Mouse (Mus musculus): ENCODE results near the gene Pnmal2.

DNA sequence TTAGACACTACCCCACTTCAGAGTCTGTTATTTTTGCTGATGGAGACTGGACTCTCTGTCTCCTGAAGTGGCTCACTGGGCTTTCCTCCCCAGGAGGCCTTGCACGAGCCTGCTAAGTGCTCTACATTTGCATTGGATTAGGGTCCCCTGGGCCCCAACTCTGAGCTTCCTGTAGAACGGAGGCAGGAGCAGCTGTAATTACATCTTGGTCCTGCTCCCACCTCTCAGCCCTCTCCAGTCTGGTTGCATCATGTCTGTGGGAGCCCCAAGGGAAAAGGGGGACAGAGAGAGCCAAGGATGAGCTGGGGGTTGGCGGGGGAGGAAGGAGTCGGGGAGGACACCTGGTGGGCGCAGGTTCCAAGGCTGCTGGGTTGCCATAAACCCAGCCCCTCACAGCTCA is 44.0 kb upstream of the Pnmal2 start:
- TF ChIP-seq CTCF (IDR thresholded peaks at IDR 0.05; ENCODE audit: low read depth, low read length): no peak
- no peak for TF ChIP-seq POLR2A (IDR thresholded peaks at IDR 0.05; ENCODE audit: borderline replicate concordance, low read depth, low read length)
